Mouse (Mus musculus) cerebellum, adult 11 months (tissue): ENCODE data around the gene Crocc.

Experiments
- DNase-seq: peaks from one replicate; pipeline ENCODE4 v3.0.0; 2022

The Crocc gene

DNA sequence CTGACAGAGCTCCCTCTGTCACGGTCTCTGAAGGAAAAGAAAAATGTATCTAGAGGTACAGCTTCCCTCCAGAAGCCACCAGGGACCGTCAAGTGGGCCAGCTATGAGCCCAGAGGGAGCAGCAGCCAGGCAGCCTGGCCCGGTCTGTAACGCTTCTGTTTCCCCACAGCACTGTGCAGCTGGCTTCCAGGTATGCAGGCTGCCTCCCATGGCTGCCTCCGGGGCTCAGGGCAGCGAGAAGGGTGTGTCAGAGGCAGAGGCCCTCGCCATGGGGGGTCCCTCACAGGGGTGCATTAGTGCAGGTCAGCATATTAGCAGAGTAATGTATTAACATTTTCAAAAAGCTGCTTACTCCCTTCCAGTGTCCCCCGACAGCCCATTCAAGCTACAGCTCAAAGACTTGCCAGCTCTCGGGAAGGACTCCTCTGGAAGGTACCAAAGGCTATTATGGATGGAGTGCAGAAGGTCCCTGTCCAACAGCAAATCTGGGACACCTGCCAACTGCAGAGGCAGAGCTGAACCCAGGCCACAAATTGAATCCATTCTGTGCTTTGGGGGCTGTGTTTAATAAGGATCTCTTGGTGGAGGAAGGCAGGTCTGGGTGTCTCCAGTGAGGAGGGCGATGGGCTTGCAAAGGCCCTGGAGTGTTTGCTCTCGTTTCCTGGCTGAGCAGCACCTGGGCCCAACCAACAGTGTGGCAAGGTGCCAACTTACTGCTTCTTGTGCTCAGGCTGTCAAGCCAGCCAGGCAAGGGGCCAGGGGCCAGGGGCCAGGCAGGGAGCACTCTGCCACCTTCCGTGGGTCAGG, 6.6 kb upstream of the Crocc start:
- DNase-seq: peak; percentile 71

DNA sequence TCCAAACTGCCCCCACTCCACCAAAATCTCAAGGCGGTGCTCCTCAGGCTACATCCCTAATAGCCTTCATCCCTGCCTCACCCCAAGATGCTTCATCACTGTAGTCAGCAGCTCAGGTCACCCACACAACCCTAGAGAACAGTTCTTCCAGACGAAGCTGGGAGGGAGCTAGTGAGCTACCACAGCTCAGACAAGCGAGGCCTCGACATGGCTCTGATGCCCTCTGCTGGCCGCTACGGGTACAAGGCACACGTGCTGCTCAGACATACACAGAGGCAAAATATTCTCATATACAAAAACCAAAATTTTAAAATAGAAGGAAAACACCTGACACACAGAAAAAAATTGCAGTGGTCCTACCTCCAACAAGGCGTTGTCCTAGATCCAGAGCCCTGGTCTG, 4.8 kb upstream of the Crocc start:
- DNase-seq: peak; percentile 74

DNA sequence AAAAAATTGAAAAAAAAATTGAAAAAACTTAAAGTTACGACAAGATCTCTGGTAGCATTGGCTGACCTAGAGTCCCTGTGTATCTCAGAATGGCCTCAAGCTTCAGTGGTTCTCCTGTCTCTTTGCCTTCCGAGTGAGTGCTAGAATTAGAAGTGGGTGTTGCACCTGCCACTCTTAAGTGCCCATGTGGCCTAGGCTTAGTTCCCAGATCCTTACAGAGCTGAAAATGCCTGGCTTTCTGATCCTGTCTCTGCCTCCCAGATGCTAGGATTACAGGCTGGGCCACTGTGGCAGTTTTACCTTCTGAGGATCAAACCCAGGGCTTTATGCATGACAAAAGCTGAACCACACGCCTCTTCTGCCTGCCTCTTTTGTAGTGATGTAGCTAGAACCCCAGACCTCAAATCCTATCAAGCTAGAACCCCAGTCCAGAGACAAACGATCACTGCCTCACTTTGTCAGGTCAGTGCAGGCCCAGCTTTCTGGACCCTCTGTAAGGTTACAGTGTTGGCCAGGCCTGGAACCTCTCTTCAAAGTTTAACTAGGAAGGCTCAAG, 3.8 kb upstream of the Crocc start:
- peak; percentile 6 for DNase-seq

DNA sequence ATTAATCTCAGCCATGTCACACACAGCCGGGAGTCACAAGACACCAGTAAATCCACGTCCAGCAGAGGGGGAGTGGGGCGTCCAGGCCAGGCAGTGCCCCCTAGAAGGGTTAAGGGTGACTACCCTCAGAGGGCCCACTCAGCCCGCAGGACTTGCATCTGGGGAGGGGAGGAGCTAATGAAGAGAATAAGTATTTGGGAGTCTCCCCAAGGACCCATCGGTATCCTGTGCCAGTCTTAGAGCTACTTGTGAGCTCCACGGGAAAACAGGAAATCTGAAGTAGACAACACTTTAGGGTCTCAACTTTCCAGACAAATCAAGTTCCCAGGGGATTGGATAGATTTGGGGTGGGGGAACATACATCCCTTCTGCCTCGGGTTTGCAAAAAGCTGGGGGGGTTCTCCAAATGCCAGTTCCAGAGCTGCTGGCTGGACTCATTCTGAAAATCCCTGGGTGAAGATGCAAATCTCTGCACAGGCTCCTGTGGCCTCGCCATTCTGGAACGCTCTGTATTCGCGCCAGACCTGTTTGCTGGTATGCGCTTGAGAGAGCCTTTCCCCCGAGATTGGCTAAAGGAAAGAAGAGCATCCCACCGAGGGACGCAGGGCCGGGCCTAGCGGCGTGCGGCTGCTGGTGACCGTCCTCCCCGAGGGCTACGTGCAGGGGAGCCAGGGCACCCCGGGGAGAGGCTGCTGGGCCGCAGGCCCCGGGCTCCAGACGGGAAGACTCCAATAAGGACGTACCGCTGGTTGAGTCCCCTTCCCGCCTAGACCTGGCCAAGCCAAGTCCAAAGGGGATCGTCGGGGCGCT, 529 bp downstream of the Crocc start:
- no peak for DNase-seq

DNA sequence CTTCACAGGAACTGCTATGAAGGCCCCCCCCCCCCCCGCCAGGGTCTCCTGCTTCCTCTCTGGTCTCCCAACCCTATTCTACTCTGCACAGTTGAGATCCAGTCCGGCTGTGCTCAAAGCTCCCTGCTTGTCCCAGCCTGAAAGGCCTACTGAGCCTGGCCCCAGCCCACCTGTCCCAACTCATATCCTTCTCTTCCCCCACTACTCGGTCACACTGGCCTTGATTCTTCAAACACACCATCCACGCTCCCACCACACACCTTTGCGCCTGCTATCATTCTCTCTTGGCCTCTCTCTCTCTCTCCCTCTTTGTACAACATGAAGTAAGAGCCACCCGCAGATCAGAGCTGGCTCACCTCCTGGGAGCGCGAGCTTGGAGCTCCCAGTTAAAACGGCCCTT, 1.5 kb downstream of the Crocc start:
- no peak for DNase-seq

DNA sequence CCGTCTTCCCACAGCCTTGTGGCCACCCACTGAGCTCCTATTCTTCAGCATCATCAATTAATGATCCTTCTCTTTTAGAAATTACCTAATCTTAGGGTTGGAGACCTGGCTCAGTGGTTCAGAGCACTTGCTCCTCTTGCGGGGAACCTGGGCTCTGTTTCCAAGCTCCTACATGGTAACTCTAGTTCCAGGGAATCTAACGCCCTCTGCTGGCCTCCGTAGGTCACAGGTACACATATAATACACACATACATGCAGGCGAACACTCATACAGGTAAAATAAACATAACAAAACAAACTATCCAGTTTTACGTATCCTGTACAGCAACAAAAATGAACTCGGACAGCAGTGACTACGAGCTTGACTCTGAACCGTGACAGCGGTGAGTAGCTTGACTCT, 3.4 kb downstream of the Crocc start:
- DNase-seq: no peak

DNA sequence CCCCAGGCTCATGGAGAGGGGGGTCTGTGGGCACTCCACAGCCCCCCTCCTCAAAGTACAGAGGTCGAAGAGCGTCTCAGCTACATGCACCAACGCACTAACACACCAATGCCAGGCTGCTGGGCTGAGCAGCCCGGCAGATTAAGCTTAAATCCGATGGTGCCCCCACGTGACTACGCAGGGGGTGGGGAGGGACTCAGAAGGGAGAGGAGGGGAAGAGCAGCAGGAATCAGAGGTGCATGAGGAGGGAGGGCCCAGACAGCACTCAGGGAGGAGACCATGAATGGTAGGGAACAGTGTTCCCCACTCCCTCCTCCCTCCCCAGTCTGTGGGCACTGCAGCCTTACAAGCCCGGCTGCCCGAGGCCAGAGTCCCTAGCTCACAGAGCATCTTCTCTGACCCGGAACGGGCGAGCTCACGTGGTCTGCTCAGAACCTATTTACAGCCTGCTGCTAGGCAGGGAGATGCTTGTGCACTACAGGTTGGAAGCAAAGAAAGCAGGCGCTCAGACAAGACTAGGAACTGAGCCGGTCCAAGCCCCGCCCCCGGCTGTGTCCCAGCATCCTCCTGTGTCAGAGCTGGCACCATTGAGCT, 6.7 kb downstream of the Crocc start:
- DNase-seq: peak; percentile 70

DNA sequence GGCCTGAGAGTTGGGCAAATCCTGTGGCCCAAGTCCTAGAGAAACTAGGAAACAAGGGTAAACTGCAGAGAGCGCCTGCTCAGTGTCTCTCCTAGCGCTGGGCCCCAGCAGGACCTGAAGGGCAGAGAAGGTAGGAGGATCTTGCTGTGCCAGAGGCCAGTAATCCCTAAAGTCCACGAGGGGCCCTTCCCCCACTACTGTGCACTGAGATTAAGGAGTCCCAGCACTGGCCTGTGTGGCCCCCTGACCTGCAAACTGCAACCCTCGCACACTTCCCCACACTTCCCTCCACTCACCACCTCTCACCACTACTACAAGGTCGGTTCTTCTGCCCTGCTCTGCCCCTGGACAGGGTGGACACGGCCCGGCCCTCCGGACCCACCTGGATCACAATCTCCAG, 7.2 kb downstream of the Crocc start:
- no peak for DNase-seq

DNA sequence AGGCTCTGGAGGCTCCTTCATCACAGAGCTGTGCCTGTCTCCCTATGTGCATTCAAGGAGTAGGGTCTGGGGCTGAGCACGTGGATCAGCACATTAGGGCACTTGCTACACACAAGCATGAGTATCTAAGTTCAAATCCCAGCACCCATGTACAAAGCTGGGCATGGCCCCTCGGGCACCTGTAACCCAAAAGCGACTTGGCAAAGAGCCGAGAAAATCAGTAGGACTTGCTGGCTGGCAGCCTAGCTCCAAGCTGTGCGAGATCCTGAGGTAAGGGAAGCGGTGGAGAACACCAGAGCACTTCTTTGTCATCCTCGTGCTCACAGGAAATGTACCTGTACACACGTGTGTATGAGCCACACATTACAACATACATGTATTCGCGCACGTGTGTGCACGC, 7.9 kb downstream of the Crocc start:
- no peak for DNase-seq

DNA sequence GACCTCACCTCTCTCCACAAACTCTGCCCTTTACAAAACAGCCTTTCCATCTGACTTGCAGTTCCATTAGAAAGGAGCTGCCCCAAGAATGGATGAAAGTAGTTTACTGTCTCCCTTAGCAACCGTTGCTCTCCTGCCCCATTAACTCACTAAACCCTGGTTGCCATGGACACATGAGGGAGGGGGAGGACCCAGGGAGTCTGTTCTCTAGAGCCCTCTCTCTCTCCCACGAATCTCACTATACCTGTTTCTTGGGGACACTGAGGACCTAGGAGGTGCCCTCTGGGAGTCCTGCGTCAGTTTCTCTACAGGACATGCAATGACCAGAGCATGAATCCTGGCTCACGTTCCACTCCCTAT, 10.9 kb downstream of the Crocc start:
- no peak for DNase-seq

DNA sequence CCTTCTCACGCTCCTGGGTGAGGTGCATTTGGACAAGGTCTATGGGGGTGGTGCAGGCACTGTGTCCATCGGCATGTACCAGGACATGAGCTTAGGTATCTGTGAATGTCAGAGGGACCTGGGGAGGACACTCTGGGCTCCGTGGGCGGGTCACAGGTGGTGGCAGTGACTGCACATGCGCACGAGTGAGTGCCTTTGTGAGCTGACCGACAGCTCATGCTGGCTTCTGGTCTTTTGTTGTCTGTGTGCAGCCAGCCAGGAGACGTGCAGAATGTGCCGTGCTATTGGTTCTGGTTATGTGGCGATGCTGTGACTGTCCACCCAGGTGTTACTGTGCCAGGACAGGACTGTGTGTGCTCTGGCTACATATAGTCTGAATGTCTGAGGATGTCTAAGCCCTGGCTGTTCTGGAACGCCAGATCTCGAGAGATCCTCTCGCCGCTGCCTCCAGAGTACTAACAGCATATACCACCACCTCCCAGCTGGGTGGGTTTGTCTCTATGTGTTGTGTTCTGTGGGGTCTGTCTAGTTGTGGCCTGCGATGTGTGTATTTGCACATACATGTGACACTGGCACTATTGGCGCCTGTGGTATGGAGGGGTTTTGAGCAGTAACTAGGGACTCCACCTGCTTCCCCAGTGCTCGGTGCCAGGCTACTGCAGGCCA, 11.4 kb downstream of the Crocc start:
- no peak for DNase-seq

DNA sequence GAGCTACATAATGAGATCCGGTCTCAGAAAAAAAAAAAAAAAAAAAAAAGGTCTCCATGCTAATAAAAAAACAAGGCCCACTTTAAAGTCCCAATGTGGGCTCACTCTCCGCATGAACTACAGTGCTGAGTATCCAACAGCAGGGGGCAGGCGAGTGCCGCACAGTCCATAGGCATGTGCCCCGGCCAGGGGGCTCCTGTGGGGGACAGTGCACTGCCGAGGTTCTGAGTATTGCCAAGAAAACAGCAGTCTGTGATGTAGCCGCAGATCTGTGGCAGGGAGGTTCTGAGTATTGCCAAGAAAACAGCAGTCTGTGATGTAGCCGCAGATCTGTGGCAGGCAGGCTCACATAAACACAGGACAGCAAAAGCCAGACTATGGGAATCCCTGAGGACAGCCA, 15.5 kb downstream of the Crocc start:
- DNase-seq: no peak

DNA sequence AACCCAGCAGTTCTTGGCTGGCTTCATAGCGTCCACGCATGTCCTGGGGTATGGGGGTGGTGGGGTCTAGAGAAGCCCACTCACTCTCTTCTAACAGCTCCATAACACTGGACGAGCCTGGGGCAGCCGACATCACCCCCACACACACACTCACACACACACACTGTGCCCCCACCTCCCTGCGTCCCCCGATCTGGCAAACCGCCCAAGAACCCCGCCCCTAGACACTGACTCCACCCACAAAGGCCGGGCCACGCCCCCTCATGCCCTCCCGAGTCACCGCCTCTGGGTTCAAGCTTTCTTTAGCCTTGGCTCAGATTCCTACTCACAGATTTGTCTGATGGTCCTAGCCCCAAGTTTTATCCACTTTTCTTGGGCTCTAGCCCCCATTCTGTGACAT, 19.2 kb downstream of the Crocc start:
- DNase-seq: no peak

DNA sequence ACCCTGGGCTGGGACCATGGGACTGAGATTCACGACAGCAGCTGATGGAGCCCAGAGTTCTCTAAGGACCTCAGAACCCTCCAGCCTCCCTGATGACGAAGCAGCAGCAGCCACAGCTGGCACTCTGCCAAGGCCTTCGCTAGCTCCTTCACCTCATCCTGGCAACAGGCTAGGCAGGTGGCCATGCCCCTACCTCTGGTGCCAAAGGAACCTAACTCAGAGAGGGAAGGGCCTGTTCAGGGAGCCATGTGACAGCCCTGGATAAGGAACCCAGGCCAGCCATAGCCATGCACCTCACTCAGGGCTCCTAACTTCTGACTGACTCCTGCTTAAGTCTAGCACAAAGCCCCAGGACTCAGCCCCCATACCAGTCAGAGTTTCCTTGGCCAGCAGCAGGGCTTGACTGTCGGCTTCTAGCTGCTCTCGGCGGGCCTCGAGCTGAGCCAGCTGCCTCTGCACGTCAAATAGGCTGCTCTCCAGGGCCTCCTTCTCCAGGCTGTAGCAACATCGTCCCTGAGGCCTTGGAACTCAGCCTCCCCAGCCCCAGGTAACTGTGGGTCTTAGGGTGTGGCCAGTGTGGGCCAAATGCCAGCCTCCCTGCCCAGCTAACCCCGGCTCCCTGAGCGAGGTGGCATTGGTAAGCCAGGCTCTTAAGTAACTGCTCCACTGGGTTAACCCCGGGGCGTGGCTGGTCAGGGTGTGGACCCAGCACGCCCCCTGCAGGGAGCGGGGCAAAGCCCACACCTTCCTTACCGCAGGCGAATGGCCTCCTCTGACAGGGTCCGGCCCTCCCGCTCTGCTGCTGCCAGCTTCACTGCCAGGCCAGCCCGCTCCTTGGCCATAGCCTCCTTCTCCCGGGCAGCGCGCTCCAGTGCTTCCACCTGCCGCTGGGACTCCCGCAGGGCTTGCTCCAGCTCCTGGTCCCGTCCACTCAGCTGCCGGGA, 26.5 kb downstream of the Crocc start:
- no peak for DNase-seq

DNA sequence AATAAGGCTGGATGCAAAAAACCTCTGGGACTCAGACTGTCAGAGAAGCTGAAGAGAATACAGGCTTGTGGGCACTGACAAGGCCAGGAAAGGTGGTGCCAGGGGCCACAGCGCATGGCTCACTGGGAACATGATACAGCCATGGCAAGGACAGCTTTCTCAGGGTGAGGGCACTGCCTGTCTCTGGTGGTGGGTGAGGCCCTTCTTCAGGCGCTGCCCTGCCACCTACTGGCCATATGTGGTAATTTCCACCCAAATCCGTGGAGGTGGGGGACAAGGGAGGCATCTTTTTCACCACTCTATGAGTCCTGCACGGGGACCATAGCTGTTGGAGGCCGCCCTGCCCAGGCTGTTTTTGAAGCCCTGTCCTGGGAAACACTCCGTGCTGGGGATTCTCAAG, 28.6 kb downstream of the Crocc start:
- DNase-seq: peak; percentile 82

DNA sequence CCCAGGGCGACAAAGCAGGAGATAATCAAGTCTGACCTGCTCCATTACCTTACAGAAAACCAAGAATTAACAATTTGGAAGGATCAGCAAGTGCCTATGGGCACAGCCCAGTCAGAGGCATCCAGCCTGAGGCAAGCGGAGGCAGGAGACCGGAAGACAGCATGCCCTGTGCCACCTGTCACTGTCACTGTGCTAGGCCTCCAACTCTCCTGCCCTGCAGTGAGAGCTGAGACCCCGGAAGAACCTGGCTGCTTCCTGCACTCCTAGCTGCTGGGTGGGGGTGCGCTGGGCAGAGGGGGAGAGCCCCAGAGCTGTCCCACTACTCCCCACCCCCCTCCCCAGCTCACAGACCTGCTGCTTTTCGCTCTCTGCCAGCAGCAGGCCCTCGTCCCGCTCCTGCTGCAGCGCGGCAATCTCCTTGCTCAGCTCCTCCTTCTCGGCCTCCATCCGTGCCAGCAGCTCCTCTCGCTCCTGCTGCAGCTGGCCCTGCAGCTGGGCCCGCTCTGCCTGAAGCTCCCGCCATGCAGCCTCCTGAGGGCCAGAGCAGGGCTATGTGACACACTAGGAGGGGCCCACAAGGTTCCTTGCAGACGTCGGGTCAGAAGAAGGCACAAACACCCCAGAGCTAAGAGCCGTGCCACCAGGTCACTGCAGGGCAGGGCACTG, 29.7 kb downstream of the Crocc start:
- DNase-seq: no peak

DNA sequence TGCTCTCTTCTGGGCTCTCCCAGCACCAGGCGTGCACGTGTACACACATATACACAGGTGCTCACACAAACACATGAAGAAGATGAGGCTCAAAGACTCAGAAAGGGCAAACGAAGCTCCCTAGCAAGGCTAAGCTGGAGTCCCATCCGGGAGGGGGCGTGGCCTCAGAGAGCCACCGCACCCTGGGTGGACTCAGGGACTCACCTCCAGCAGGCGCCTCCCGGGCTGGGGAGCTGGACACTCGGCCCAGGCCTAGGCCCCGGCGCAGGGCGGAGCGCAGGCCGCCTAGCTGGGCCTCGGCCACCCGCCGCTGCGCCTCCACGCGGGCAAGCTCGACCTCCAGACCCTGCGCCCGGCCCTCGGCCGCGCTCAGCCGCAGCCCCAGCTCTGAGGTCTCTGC, 35.4 kb downstream of the Crocc start:
- no peak for DNase-seq

DNA sequence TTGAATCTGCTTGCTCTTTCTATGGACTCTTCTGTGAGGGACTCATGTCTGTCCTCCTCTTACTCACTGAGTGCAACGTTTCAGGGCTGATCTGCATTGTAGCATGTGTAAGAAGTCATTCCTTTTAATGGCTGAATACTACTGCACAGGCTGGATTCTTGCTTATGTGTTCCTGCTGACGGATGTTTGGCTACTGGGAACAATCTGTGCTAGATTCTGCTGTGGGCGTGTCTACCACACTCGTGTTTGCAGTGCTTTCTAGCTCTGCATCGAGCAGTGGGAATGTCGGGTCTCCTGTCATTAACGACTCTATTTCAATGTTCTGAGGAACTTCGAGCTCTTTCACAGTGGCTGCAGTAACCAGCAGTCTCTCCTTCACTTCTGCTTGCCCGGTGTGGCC, 36.3 kb downstream of the Crocc start:
- no peak for DNase-seq

DNA sequence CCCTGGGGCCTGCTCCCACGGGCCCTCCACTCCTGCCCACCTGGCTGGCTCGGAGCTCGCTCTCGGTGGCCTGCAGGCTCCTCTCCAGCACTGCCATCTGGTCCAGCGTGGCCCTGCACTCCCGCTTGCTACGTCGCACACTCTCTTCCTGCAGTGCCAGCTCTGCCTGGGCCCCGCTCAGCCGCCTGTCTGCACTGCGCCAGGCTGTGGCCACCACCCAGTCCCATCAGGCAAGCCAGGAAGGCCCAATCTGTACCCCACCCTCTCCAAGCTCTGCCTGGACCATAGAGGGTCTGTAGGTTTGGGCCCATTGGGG, 38.8 kb downstream of the Crocc start:
- peak; percentile 60 for DNase-seq

DNA sequence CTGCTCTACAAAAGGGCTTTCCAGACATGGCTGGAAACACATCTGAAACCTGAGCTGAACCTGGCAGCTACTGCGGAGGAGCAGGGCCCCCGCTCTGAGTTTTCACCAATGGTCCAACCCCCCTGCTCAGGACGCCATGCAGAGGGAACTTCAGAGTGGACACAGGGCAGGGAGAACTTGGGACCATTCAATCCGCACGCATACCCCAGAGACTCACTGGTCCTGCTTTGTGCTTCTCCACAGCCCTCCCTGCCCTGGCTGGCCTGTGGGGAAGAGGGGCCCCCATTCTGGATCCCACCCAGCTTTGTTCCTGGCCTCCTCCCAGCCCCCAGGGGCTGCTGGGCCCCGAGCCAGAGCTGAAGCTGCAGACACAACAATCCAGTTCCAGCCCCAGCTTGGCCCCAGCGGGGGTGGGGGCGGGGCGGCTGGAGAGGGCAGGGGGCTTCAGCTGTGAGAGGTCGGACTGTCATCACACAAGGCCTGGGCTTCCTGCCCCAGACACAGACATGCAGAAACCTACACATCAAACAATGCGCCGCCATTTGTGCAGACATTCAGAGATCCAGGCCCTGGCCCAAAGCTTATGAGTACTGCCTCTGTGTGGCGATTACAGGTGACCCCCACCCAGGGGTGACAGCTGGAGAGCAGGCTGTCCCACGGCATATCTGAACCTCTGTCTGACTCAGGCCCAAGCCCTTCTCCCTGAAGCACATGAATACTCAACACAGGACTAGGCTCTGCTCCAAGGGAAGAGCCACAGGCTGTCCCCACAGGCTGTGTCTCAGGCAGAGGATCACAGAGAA, 39.3 kb downstream of the Crocc start:
- no peak for DNase-seq

DNA sequence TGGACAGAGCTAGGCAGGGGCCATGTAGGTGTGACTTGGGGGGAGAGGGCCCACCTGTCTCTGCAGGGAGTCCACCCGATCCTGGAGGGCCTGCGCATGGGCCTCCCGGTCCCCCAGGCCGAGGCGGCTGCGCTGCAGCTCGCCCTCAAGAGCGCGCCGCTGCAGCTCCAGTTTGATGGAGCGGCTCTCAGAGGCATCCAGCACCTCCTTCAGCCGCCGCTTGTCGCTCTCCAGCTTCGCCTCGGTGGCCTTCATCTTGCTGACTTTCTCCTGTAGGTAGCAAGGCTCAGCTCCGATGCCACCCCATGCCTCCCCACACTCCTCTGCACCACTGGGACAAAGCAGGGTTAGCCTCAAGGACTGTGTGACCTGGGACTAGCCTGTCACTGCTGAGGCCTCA, 40.1 kb downstream of the Crocc start:
- DNase-seq: no peak
